Mouse (Mus musculus) E14TG2a.4 (cell line): ENCODE results near the gene Trabd2b.
A peak's percentile ranks its signal among the peaks of the same experiment; 100 is the strongest.

Experiments used
- H3K27me3 ChIP-seq: 2 replicates; pipeline ENCODE4 v1.6.1; 2014; ENCODE audit warnings: low read length, control low read depth; ENCODE audit not compliant: insufficient read depth
- H3K36me3 ChIP-seq: 2 replicates; pipeline ENCODE4 v1.6.1; 2014; ENCODE audit warnings: low read length, control low read depth; ENCODE audit not compliant: insufficient read depth
- H3K4me1 ChIP-seq: replicated peaks from 2 replicates; pipeline ENCODE4 v1.6.1; 2014; ENCODE audit warnings: low read depth, low read length, control low read depth
- H3K4me3 ChIP-seq: replicated peaks from 2 replicates; pipeline ENCODE4 v1.5.1; 2014; ENCODE audit warnings: mild to moderate bottlenecking, low read length
- H3K9me3 ChIP-seq: 2 replicates; pipeline ENCODE4 v1.6.1; 2014; ENCODE audit warnings: low read length, control low read depth
- CTCF ChIP-seq: conservative IDR thresholded peaks from 2 replicates; pipeline ENCODE4 v1.5.1; 2014; ENCODE audit warnings: low read length
- NANOG ChIP-seq: IDR thresholded peaks from 2 replicates; pipeline ENCODE4 v1.6.1; 2014; ENCODE audit warnings: borderline replicate concordance, low read length, mixed read lengths
- POU5F1 ChIP-seq: IDR thresholded peaks from 2 replicates; pipeline ENCODE4 v1.6.1; 2014; ENCODE audit warnings: low read length, borderline replicate concordance

Trabd2b gene

GRCm38 (mm10) chr4:114611166-114611929, 204.8 kb downstream of the Trabd2b start:
- H3K27me3 ChIP-seq = peaks cover 13% of the 10 kb centered on the region
- H3K36me3 ChIP-seq = no peaks in the 10 kb centered on the region
- H3K4me3 ChIP-seq = peak overlapping the region; percentile 41; the same call in 1 of the 2 replicates
- H3K4me1 ChIP-seq = no peaks in the 10 kb centered on the region
- H3K9me3 ChIP-seq = no peaks in the 10 kb centered on the region
- TF ChIP-seq NANOG = no peak
- peak; percentile 39 for TF ChIP-seq CTCF
- no peak for TF ChIP-seq POU5F1

GRCm38 (mm10) chr4:114612032-114612431, 205.5 kb downstream of the Trabd2b start:
- Histone ChIP-seq H3K27me3 (peaks cover 13% of the 10 kb centered on the region), H3K36me3 (no peaks in the 10 kb centered on the region), H3K9me3 (no peaks in the 10 kb centered on the region), H3K4me3 (no peak overlapping the region), H3K4me1 (no peaks in the 10 kb centered on the region)
- TF ChIP-seq CTCF (no peak), POU5F1 (no peak), NANOG (no peak)

- no peaks in the 10 kb centered on the region for H3K36me3 ChIP-seq
- no peak overlapping the region for H3K4me3 ChIP-seq
- no peaks in the 10 kb centered on the region for H3K4me1 ChIP-seq
- TF ChIP-seq CTCF (no peak), POU5F1 (no peak), NANOG (no peak)
- H3K9me3 ChIP-seq = no peaks in the 10 kb centered on the region
- peaks cover 13% of the 10 kb centered on the region for H3K27me3 ChIP-seq
Observed at GRCm38 (mm10) chr4:114612827-114613226, 206.3 kb downstream of the Trabd2b start.

- TF ChIP-seq CTCF = no peak
- no peak for TF ChIP-seq POU5F1
- TF ChIP-seq NANOG = no peak
- Histone ChIP-seq H3K4me1 (no peaks in the 10 kb centered on the region), H3K36me3 (no peaks in the 10 kb centered on the region), H3K4me3 (no peak overlapping the region), H3K9me3 (no peaks in the 10 kb centered on the region), H3K27me3 (peaks cover 13% of the 10 kb centered on the region)
Observed at GRCm38 (mm10) chr4:114614086-114614485, 207.6 kb downstream of the Trabd2b start.

GRCm38 (mm10) chr4:114615765-114616164, 209.2 kb downstream of the Trabd2b start:
- Histone ChIP-seq H3K4me1 (no peaks in the 10 kb centered on the region), H3K4me3 (no peak overlapping the region), H3K36me3 (no peaks in the 10 kb centered on the region), H3K9me3 (no peaks in the 10 kb centered on the region), H3K27me3 (peaks cover 13% of the 10 kb centered on the region)
- TF ChIP-seq POU5F1 = no peak
- no peak for TF ChIP-seq CTCF
- no peak for TF ChIP-seq NANOG

- H3K4me1 ChIP-seq = no peaks in the 10 kb centered on the region
- no peaks in the 10 kb centered on the region for H3K36me3 ChIP-seq
- H3K9me3 ChIP-seq = no peaks in the 10 kb centered on the region
- no peak overlapping the region for H3K4me3 ChIP-seq
- no peaks in the 10 kb centered on the region; the same call in 1 of the 2 replicates for H3K27me3 ChIP-seq
- TF ChIP-seq POU5F1 (no peak), NANOG (no peak), CTCF (no peak)
Observed at GRCm38 (mm10) chr4:114622929-114623328, 216.4 kb downstream of the Trabd2b start.

GRCm38 (mm10) chr4:114624114-114624910, 217.8 kb downstream of the Trabd2b start:
- H3K27me3 ChIP-seq = no peaks in the 10 kb centered on the region; the same call in 1 of the 2 replicates
- no peak overlapping the region for H3K4me3 ChIP-seq
- TF ChIP-seq NANOG = no peak
- TF ChIP-seq POU5F1 = no peak
- no peak for TF ChIP-seq CTCF
- H3K9me3 ChIP-seq = no peaks in the 10 kb centered on the region
- H3K4me1 ChIP-seq = no peaks in the 10 kb centered on the region
- H3K36me3 ChIP-seq = no peaks in the 10 kb centered on the region

GRCm38 (mm10) chr4:114625357-114625756, 218.8 kb downstream of the Trabd2b start:
- no peaks in the 10 kb centered on the region; the same call in 1 of the 2 replicates for H3K27me3 ChIP-seq
- H3K4me3 ChIP-seq = no peak overlapping the region
- H3K4me1 ChIP-seq = no peaks in the 10 kb centered on the region
- no peak for TF ChIP-seq CTCF
- TF ChIP-seq POU5F1 = no peak
- no peak for TF ChIP-seq NANOG
- no peaks in the 10 kb centered on the region for H3K9me3 ChIP-seq
- H3K36me3 ChIP-seq = no peaks in the 10 kb centered on the region

GRCm38 (mm10) chr4:114625920-114626319, 219.4 kb downstream of the Trabd2b start:
- no peaks in the 10 kb centered on the region for H3K9me3 ChIP-seq
- no peaks in the 10 kb centered on the region; the same call in 1 of the 2 replicates for H3K27me3 ChIP-seq
- no peaks in the 10 kb centered on the region for H3K36me3 ChIP-seq
- TF ChIP-seq NANOG (no peak), POU5F1 (no peak), CTCF (no peak)
- no peak overlapping the region for H3K4me3 ChIP-seq
- H3K4me1 ChIP-seq = no peaks in the 10 kb centered on the region
